Mouse (Mus musculus): Measurements from ENCODE around the gene Depdc7. TPM values are rescaled to one million over a fixed set of nuclear protein-coding genes. Genes with fewer than 3 reads are reported as not detected.

The Depdc7 gene
- polyA plus RNA-seq, 1 experiment from 2014 or later: 4.7 TPM

DNA sequence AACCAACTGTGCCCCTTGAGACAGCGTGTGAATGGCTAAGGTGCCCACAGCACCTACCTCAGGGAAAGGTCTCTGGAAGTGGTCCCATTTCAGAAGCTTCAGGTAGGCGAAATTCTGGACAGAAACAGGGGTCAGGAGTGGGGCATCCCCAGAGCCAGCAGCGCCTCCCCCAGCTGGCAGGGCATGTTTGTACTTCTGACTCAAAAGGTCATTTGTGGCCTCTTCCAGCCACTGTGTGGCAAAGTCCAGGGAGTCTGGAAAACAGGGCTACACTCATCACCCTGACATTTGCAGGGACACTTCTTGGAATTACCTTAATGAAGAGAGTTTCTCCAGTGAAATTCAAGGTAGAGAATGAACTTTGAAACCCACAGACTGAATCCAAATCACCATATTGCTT lies 54.4 kb downstream of the Depdc7 start:
- Histone ChIP-seq H3K4me1 (replicated peaks) (peaks cover 7% of the 10 kb centered on the region; the same call in 1 of the 2 replicates), H3K27ac (no peak overlapping the region), H3K4me2 (no peak overlapping the region), H3K9me3 (replicated peaks) (no peaks in the 10 kb centered on the region), H3K27me3 (no peaks in the 10 kb centered on the region), H3K4me3 (no peak overlapping the region), H3K9ac (no peak overlapping the region), H3K36me3 (no peaks in the 10 kb centered on the region)
- WGBS: 77% methylated on average over 3 of the region's 3 CpGs
- no peak for ATAC-seq (replicated peaks; ENCODE audit: insufficient number of reproducible peaks, insufficient read depth, low FRiP score, low read depth)

DNA sequence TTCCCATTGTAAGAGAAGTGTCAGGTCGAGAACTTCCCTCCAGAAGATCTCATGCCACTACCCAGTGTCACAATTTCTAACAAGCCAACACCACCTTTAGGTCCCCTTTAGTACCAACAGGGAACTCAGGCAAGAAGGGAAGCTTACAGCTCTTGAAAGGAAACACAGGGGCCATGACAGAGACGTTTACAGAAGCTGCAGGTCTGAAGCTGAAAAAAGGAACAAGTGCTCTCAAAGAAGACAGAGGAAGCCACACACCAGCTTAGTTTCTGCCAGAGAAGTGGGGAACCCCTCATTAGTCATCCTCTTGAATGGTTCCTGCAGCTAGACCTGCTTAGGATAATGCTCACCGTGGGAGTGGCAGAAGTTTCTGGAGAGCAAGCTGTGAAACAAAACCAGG lies 55.4 kb downstream of the Depdc7 start:
- Histone ChIP-seq H3K4me3 (no peak overlapping the region), H3K36me3 (no peaks in the 10 kb centered on the region), H3K9ac (no peak overlapping the region), H3K4me2 (no peak overlapping the region), H3K4me1 (replicated peaks) (peaks cover 7% of the 10 kb centered on the region; the same call in 1 of the 2 replicates), H3K27ac (no peak overlapping the region), H3K27me3 (no peaks in the 10 kb centered on the region), H3K9me3 (replicated peaks) (no peaks in the 10 kb centered on the region)
- WGBS: 64% methylated on average over 3 of the region's 3 CpGs
- no peak for ATAC-seq (replicated peaks; ENCODE audit: insufficient number of reproducible peaks, insufficient read depth, low FRiP score, low read depth)

DNA sequence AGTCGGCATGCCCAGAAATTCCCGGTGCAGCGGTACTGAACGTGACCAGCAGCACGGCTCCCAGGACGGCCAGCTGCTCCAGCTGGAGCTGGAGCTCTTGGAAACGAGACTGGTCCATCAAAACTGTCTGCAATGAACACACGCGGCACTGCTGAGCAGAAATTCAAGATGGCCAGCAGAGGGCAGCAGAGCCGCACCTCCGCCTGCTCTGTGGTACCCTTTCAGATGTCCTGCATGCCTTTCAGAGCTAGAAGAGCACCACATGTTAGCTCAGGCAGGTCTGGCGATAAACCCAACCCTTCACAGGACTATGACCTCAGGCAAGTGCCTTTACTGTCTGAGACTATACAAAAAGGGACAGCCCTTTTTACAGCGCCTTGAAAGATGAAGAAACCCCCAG lies 57.3 kb downstream of the Depdc7 start:
- Histone ChIP-seq H3K4me2 (peak overlapping the region; percentile 23; the same call in 1 of the 2 replicates), H3K4me1 (replicated peaks) (peaks cover 3% of the 10 kb centered on the region; the same call in 1 of the 2 replicates), H3K9ac (no peak overlapping the region), H3K36me3 (no peaks in the 10 kb centered on the region), H3K27me3 (no peaks in the 10 kb centered on the region), H3K4me3 (no peak overlapping the region), H3K27ac (no peak overlapping the region), H3K9me3 (replicated peaks) (no peaks in the 10 kb centered on the region)
- ATAC-seq (replicated peaks; ENCODE audit: insufficient number of reproducible peaks, insufficient read depth, low FRiP score, low read depth): peak; percentile 78
- WGBS: 7% methylated on average over 13 of the region's 13 CpGs

DNA sequence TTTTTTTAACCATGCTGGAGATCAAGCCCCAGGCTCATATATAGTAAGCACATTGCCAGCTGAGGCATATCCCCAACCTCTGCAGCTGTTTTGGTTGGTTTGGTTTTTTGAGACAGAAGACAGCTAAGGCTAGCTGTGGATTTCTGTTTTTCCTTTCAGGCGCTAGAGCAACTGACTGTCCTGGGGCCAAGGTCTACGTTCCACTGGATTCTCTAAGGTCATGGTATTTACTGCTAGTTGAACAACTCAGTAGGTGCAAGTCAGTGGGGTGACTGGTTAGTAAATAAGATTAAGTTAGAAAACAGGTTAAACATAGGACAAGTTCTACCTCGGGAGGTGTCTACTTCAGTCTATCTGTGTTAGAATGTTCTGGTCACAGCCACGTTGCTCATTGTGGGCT lies 57.9 kb downstream of the Depdc7 start:
- no peak overlapping the region for H3K9ac ChIP-seq
- 85% methylated on average over 4 of the region's 4 CpGs for WGBS
- no peak overlapping the region for H3K4me2 ChIP-seq
- ATAC-seq (replicated peaks; ENCODE audit: insufficient number of reproducible peaks, insufficient read depth, low FRiP score, low read depth): no peak
- H3K27ac ChIP-seq: no peak overlapping the region
- H3K4me1 ChIP-seq (replicated peaks): peaks cover 3% of the 10 kb centered on the region; the same call in 1 of the 2 replicates
- no peaks in the 10 kb centered on the region for H3K36me3 ChIP-seq
- no peak overlapping the region for H3K4me3 ChIP-seq
- no peaks in the 10 kb centered on the region for H3K27me3 ChIP-seq
- H3K9me3 ChIP-seq (replicated peaks): no peaks in the 10 kb centered on the region

DNA sequence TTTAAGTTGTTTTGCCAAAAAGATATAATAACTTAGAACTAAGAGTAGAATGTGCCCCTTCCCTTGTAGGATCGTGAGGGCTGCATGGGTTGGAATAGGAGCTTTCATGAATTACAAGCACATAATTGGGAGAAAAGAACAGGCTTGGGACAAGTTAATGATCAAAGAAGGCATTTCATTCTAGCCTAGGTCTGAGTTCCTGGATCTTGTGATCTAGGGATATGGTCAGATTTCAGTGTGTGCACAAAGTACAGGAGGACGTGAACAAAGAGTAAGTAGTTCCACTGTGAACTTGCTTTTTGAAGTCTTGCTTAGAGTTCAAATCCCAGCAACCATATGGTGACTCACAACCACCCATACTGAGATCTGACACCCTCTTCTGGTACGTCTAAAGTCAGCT lies 65.4 kb downstream of the Depdc7 start:
- H3K4me2 ChIP-seq: no peak overlapping the region
- H3K27me3 ChIP-seq: no peaks in the 10 kb centered on the region
- H3K27ac ChIP-seq: no peak overlapping the region
- no peaks in the 10 kb centered on the region for H3K4me1 ChIP-seq (replicated peaks)
- no peaks in the 10 kb centered on the region for H3K9me3 ChIP-seq (replicated peaks)
- WGBS: 82% methylated on average over 3 of the region's 3 CpGs
- H3K4me3 ChIP-seq: no peak overlapping the region
- ATAC-seq (replicated peaks; ENCODE audit: insufficient number of reproducible peaks, insufficient read depth, low FRiP score, low read depth): no peak
- no peaks in the 10 kb centered on the region for H3K36me3 ChIP-seq
- H3K9ac ChIP-seq: no peak overlapping the region

Other genes with a start within 250 kb of the Depdc7 start
- 34.5 and 36.9 TPM in 2 replicates for gene Hipk3, start 248.4 kb downstream of the Depdc7 start, polyA plus RNA-seq (2015; fragmentation: Nextera tagmentation; extraction: Ambion mirVana)
- 49.1 and 51.7 TPM in 2 replicates for gene Cstf3, start 152.4 kb downstream of the Depdc7 start, polyA plus RNA-seq (2015; fragmentation: Nextera tagmentation; extraction: Ambion mirVana)
- 27.9 and 28.2 TPM in 2 replicates for gene Tcp11l1, start 30.7 kb downstream of the Depdc7 start, polyA plus RNA-seq (2015; fragmentation: Nextera tagmentation; extraction: Ambion mirVana)
- gene Pin1rt1, start 26.5 kb downstream of the Depdc7 start, polyA plus RNA-seq (2015; fragmentation: Nextera tagmentation; extraction: Ambion mirVana): not detected in 2 replicates
- 5.8 and 6.5 TPM in 2 replicates for gene Qser1, start 73.9 kb upstream of the Depdc7 start, polyA plus RNA-seq (2015; fragmentation: Nextera tagmentation; extraction: Ambion mirVana)
- gene Prrg4, start 107.0 kb upstream of the Depdc7 start, polyA plus RNA-seq (2015; fragmentation: Nextera tagmentation; extraction: Ambion mirVana): 0.94 and 2.3 TPM in 2 replicates
- 5.1 and 9.0 TPM in 2 replicates for gene Ccdc73, start 124.9 kb upstream of the Depdc7 start, polyA plus RNA-seq (2015; fragmentation: Nextera tagmentation; extraction: Ambion mirVana)